ENCODE assay signal across 11 mouse cellular contexts in the genomic region with DNA sequence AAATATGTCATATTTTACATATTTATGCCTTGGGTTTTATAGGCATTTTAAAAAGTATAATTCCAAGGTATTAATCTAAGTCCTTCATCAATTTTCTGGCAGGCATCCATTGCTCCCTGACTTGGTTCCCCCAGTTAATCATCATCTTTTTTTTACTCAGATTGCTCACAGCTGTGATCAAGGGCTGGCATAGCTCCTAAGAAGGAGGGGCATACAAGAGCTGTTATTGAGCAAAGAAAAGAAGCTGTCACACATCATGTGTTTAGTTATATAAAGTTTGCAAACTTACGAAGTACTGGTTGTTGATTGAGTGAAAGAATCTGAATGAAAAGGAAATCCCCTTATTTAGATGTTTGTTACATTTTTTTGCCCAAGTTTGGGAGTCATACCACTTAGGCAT.
"Had no signal": no experiment of that assay in that cellular context is flagged by ENCODE, and none has a peak within 500 bp of the region (broad histone marks: within the 10 kb centered on the region; RNA-seq: fewer than 3 reads in every experiment).

No protein-coding gene starts in this region.

- ATAC-seq: liver, embryonic 12.5 days; midbrain, embryonic 16.5 days had no signal

- H3K9ac ChIP-seq: limb, embryonic 15.5 days; liver, embryonic 12.5 days; midbrain, embryonic 12.5 days had no signal

- H3K36me3 ChIP-seq: limb, embryonic 15.5 days; liver, embryonic 12.5 days; midbrain, embryonic 12.5 days had no signal

- H3K27me3 ChIP-seq: limb, embryonic 15.5 days; liver, embryonic 12.5 days; midbrain, embryonic 12.5 days had no signal

- H3K4me2 ChIP-seq: limb, embryonic 15.5 days; liver, embryonic 12.5 days; midbrain, embryonic 12.5 days had no signal

- H3K27ac ChIP-seq: kidney, postnatal 0 days; limb, embryonic 15.5 days; liver, embryonic 12.5 days; midbrain, embryonic 12.5 days had no signal

- H3K4me3 ChIP-seq: limb, embryonic 15.5 days; liver, embryonic 12.5 days; midbrain, embryonic 12.5 days had no signal

- DNase-seq: kidney, adult 9 months; kidney, postnatal 36 days; layer of hippocampus, adult 9-11 months; layer of hippocampus, postnatal 36 days; right cerebral cortex, postnatal 25 days; thymus, postnatal 4 days had no signal

- H3K4me1 ChIP-seq: limb, embryonic 15.5 days; liver, embryonic 12.5 days; midbrain, embryonic 12.5 days had no signal

- H3K9me3 ChIP-seq: limb, embryonic 15.5 days; liver, embryonic 12.5 days; midbrain, embryonic 12.5 days had no signal
